Mouse (Mus musculus) kidney, adult 9 months (tissue): Measurements from ENCODE around the gene Sp3.
"Not testable (repeated sequence)": the region's sequence is repeated elsewhere in the genome, so short reads cannot be mapped to it uniquely, and the experiment has no call there.

Experiments
- DNase-seq: peaks from one replicate; pipeline ENCODE4 v3.0.0; 2022

Sp3 gene

GRCm38 (mm10) chr2:72915245-72915930, 64.9 kb downstream of the Sp3 start:
- no peak for DNase-seq

GRCm38 (mm10) chr2:72913458-72913760, 66.8 kb downstream of the Sp3 start:
- no peak for DNase-seq

DNA sequence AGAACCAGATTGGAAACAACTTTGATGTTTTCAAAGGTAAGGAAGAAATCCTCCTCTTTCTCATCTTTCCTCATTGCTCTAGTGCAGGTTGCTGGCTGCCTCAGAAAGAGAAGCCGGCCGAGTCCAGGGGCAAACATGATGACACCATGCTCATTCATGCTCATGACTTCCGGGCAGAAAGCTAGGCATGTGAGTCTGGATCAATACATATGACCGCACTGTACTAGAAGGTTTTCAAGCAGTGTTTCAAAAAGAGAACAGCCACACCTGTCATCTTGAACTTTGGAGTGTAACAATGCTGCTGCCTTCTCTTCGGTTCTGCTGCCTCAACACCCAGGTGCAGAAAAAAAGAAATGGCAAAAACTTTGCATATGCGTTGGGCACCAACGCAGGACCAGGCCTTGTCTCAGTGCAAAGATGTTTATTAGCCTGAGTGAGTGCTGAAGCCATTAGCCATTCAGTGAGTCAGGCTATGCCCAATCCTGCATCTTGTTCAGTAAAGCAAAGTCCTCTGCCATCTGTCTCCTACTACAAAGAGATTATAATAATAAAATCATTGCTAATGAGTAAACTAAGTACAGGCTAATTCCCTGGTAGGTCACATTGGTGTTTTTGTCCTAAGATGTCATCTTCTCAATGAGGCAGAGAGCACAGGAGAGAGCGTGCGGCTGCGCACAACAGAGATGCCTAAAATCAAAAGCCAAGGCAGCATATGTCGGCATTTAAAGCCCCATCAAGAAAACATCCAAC, 67.4 kb downstream of the Sp3 start:
- no peak for DNase-seq

DNA sequence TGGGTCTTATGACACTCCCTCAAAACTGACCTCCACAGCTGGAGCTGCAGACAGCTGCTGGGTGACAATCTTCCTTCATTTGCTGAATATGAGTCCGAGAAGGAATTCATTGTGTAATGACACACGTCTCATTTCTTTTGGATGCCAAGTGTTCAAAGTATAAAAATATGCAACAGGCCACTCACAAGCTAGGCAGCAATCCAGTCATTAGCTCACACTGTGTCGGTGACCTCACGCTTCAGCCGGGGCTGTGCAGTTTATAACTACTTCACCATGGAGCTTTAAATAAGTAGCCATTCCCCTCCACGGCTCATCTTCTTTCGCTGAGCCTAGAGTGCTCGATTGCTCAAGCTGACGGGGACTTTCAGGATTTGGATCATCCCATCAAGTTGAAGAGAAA, 68.7 kb downstream of the Sp3 start:
- DNase-seq = peak; percentile 26

DNA sequence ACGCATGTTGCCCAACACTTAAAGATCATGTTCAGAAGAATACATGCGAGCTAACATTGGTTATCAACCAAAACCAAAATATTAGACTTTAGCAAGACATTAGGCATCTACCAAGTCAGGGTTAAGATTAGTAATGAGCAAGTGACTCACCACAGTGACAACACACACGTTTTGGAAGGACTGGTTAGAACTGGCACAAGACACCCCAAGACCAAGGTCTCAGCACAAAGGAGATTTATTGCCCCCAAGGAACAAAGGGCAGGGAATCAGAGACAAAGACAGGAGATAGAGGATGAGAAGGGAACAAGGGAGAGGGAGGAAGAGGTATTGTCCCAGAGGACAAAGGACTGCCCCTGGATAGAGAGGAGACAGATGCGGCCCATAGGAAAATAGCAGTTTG, 71.2 kb downstream of the Sp3 start:
- DNase-seq = no peak

DNA sequence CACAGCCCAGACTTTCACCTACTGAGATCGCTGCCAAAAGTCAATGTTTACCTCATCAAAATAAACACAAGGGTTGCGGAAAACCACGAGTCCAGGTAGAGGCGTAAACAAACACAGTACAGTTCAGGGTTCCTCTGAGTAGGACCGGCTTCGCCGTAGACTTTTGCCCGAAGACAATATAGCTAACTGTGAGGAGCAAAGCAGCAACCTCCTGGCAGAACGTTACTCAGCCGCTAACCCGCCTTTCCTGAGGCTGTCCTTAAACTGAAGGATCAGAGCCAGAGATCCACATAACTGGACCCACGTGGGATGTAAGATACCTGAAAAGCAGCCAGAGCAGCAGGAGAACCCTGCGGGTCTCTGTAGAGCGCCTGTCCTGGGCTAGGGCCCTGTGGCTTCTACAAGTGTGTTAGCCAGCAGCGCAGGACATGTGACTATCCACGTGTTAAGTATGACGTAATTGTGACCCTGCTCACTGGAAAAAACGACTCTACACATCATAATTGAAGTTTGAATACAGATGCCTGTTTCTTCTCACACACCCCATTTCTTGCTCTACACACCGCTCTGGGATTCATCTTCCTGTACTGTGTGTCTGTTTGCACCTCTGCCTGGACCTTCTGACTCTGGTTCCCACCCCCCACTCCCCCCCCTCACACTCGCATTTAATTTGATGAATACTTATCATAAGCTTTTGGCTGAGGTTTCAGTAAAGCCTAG, 71.9 kb downstream of the Sp3 start:
- peak; percentile 76 for DNase-seq

GRCm38 (mm10) chr2:72906745-72907144, 73.5 kb downstream of the Sp3 start:
- DNase-seq = no peak

DNA sequence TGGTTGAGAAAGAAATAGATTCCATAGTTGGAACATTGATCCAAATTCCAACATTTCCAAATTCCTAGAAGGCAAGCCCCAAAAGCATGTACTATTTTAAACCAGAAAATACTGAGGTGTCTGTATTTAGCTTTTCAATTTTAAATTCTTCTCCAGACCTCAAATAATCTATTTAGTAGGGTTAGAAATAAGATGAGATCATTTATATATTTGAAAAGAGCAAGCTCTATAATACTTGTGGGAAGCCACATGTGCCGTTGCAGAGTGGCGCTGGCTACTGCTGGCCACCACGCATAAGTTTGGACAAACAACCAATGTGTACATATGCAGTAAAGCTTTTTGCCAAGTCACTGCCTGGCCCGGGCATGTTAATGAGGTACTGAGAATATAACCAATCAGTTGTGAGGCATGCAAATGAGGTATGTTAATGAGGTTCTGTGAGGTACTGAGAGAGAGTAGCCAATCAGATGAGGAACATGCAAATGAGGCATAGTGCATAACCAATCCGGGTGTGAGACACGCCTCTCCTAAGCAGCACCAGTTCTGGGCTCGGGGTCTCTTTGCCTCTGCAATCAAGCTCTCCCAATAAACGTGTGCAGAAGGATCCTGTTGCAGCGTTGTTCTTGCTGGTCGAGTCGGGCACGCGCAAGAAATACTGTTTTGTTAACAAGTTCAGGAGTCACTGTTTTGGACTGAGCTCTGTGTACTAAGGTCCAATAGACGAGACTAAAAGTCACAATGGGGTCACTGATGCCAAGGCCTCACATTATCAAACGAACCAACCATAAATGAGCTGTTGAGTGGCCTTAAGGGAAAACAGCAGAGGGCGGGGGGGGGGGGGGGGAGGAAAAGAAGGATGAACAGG, 77.2 kb downstream of the Sp3 start:
- not testable (repeated sequence) for DNase-seq

- DNase-seq = no peak
Observed at GRCm38 (mm10) chr2:72898782-72899305, 81.4 kb downstream of the Sp3 start.

DNA sequence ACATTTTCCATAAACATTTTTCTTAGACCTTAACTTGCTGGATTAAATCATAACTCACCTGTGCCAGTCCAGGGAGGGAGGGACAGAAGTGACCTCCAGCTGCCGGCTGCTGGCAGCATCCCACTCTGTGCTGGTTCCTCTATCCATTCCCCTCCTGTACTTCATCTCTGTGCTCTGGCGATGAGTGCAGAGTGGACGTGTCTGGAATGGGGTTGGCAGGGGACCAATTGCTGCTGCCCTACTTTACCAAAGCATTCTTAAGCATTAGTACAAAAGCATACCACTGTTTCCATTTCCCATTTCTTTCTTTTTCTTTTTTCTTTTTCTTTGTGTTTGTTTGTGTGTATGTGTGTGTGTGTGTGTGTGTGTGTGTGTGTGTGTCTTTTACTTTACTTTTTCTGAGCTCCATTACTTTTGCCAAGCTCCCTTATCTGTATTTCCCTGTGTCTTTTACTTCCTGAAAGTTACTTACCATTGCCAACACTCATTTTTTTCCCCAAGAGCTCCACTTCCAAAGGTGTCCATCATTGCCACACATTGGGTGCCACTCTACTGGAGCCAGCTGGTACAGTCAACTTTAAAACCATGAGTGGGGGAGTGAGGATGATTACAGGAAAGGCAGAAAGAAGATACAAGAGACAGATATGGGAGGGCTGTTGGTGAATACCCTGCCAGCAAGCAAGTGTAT, 82.0 kb downstream of the Sp3 start:
- no peak for DNase-seq

DNA sequence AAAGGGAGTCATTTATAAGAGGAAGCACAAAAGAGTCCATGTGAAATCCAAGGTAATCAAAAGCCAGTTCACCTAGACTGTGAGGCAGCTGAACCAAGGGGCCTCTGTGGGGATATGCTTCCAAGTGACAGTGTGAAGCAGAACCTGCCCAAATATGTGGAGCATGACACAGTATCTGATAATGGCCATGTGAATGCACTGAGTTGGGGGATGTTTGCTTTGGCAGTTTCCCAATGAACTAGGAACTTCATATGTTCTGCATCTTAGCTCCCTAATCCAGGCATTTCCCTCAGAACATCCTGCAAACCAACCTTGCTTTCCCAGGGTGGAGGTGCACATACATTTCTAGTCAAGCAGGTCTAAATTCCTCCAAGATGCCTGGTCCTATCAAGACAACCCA, 90.4 kb downstream of the Sp3 start:
- DNase-seq = no peak
